In genomic region chr5:38689186-38689585, GRCm38 (mm10) we compare ENCODE assay signal across 19 mouse cellular contexts.
"Had no signal": no experiment of that assay in that cellular context is flagged by ENCODE, and none has a peak within 500 bp of the region (broad histone marks: within the 10 kb centered on the region; RNA-seq: fewer than 3 reads in every experiment).

No protein-coding gene starts in this region.

- H3K4me1 ChIP-seq: heart, embryonic 10.5 days; heart, embryonic 12.5 days; hindbrain, embryonic 13.5 days; hindbrain, embryonic 15.5 days; limb, embryonic 15.5 days had no signal

- DNase-seq: gastrocnemius, postnatal 14 days; gastrocnemius, postnatal 36 days; heart, postnatal 10 days; kidney, adult 11 months; kidney, postnatal 14 days; kidney, postnatal 36 days; layer of hippocampus, adult 9-11 months; layer of hippocampus, postnatal 36 days; left cerebral cortex, postnatal 4 days had no signal

- H3K36me3 ChIP-seq: heart, embryonic 10.5 days; heart, embryonic 12.5 days; hindbrain, embryonic 13.5 days; hindbrain, embryonic 15.5 days; kidney, embryonic 15.5 days; limb, embryonic 13.5 days; limb, embryonic 15.5 days; liver, embryonic 12.5 days had no signal

- H3K4me3 ChIP-seq: heart, embryonic 10.5 days; heart, embryonic 12.5 days; hindbrain, embryonic 13.5 days; hindbrain, embryonic 15.5 days; kidney, embryonic 15.5 days; limb, embryonic 13.5 days; limb, embryonic 15.5 days; liver, embryonic 12.5 days had no signal

- ATAC-seq: hindbrain, postnatal 0 days; intestine, embryonic 16.5 days; liver, embryonic 12.5 days had no signal

- H3K9me3 ChIP-seq: heart, embryonic 10.5 days; heart, embryonic 12.5 days; hindbrain, embryonic 13.5 days; hindbrain, embryonic 15.5 days; kidney, embryonic 15.5 days; limb, embryonic 13.5 days; limb, embryonic 15.5 days; liver, embryonic 12.5 days had no signal

- H3K27me3 ChIP-seq: heart, embryonic 12.5 days; hindbrain, embryonic 15.5 days; kidney, embryonic 15.5 days; limb, embryonic 13.5 days; limb, embryonic 15.5 days had no signal
